Mouse (Mus musculus) cerebellum, postnatal 4 days (tissue): ENCODE data around the gene Med25.
A peak's percentile ranks its signal among the peaks of the same experiment; 100 is the strongest.

Source experiments
- DNase-seq, 2 experiments: peaks; one replicate each; pipeline ENCODE4 v3.0.0; 2022; ENCODE audit warnings: low spot score in 2 of 2, mixed read lengths in 1 of 2

The Med25 gene

GRCm38 (mm10) chr7:44892276-44892921 is at the start of gene Med25:
TSS of gene Med25 (minus strand) at chr7:44892712.
- peak; percentile 72 to 87 for DNase-seq

GRCm38 (mm10) chr7:44938680-44939079 is 46.2 kb upstream of the Med25 start:
- DNase-seq, result no peak

GRCm38 (mm10) chr7:44929204-44930151 is 37.0 kb upstream of the Med25 start, which contains the start of gene Ap2a1:
TSS of gene Ap2a1 (minus strand) at chr7:44929496.
- peak; percentile 97 to 99 for DNase-seq

- no peak for DNase-seq
Observed at GRCm38 (mm10) chr7:44928570-44928969, 36.1 kb upstream of the Med25 start.

GRCm38 (mm10) chr7:44925468-44925867 is 33.0 kb upstream of the Med25 start:
- DNase-seq, result peak in 1 of 2 experiments; percentile 32

- no peak for DNase-seq
Observed at GRCm38 (mm10) chr7:44922530-44922929, 30.0 kb upstream of the Med25 start.

GRCm38 (mm10) chr7:44919127-44919526 is 26.6 kb upstream of the Med25 start:
- no peak for DNase-seq

- no peak for DNase-seq
Observed at GRCm38 (mm10) chr7:44918219-44918618, 25.7 kb upstream of the Med25 start.

GRCm38 (mm10) chr7:44916881-44917280 is 24.4 kb upstream of the Med25 start:
- no peak for DNase-seq

GRCm38 (mm10) chr7:44916191-44916590 is 23.7 kb upstream of the Med25 start:
- no peak for DNase-seq

GRCm38 (mm10) chr7:44915314-44915713 is 22.8 kb upstream of the Med25 start:
- DNase-seq, result no peak

- no peak for DNase-seq
Observed at GRCm38 (mm10) chr7:44914396-44914795, 21.9 kb upstream of the Med25 start.

GRCm38 (mm10) chr7:44908706-44909476 is 16.4 kb upstream of the Med25 start:
- DNase-seq, result no peak

- no peak for DNase-seq
Observed at GRCm38 (mm10) chr7:44905430-44905829, 12.9 kb upstream of the Med25 start.

- DNase-seq, result no peak
Observed at GRCm38 (mm10) chr7:44901230-44901722, 8.8 kb upstream of the Med25 start.

- no peak for DNase-seq
Observed at GRCm38 (mm10) chr7:44900632-44901031, 8.1 kb upstream of the Med25 start.

- DNase-seq, result no peak
Observed at GRCm38 (mm10) chr7:44898607-44899006, 6.1 kb upstream of the Med25 start.

GRCm38 (mm10) chr7:44896499-44896898 is 4.0 kb upstream of the Med25 start:
- no peak for DNase-seq

- DNase-seq, result peak; percentile 70 to 89
Observed at GRCm38 (mm10) chr7:44895593-44896434, 3.3 kb upstream of the Med25 start, which contains the start of gene Fuz. TSS of gene Fuz (plus strand) at chr7:44896079.

GRCm38 (mm10) chr7:44895206-44895592 is 2.7 kb upstream of the Med25 start:
- DNase-seq, result no peak

GRCm38 (mm10) chr7:44894175-44894574 is 1.7 kb upstream of the Med25 start:
- DNase-seq, result no peak
